Mouse (Mus musculus) NIH3T3 (cell line): ENCODE data around the gene Fpr2.
"Not testable (repeated sequence)": the region's sequence is repeated elsewhere in the genome, so short reads cannot be mapped to it uniquely, and the experiment has no call there.

Source experiments
- DNase-seq: peaks from one replicate; pipeline ENCODE4 v3.0.0-alpha.2; 2012; ENCODE audit warnings: low read depth

Fpr2 gene

GRCm38 (mm10) chr17:17887774-17888248, at the start of gene Fpr2, which contains the start of gene Fpr3:
TSS of gene Fpr2 (plus strand) at chr17:17887824.
TSS of gene Fpr3 (plus strand) at chr17:17887852.
- no peak for DNase-seq

- peak; percentile 99 for DNase-seq
These were observed 49.5 kb upstream of the Fpr2 start for GRCm38 (mm10) chr17:17837919-17838701.

GRCm38 (mm10) chr17:17839276-17839675, 48.3 kb upstream of the Fpr2 start:
- no peak for DNase-seq

GRCm38 (mm10) chr17:17840796-17841195, 46.8 kb upstream of the Fpr2 start:
- DNase-seq: peak; percentile 73

- DNase-seq: no peak
These were observed 43.9 kb upstream of the Fpr2 start for GRCm38 (mm10) chr17:17843534-17844261.

- DNase-seq: not testable (repeated sequence)
These were observed 43.0 kb upstream of the Fpr2 start for GRCm38 (mm10) chr17:17844606-17845005.

- DNase-seq: peak; percentile 73
These were observed 42.2 kb upstream of the Fpr2 start for GRCm38 (mm10) chr17:17845187-17846027.

GRCm38 (mm10) chr17:17848988-17849387, 38.6 kb upstream of the Fpr2 start:
- no peak for DNase-seq

- DNase-seq: no peak
These were observed 37.5 kb upstream of the Fpr2 start for GRCm38 (mm10) chr17:17849906-17850712.

GRCm38 (mm10) chr17:17855064-17855838, 32.4 kb upstream of the Fpr2 start, which contains the start of gene Has1:
TSS of gene Has1 (minus strand) at chr17:17855205.
- DNase-seq: no peak

- DNase-seq: peak; percentile 69
These were observed 31.0 kb upstream of the Fpr2 start for GRCm38 (mm10) chr17:17856612-17857011.

- peak; percentile 74 for DNase-seq
These were observed 30.2 kb upstream of the Fpr2 start for GRCm38 (mm10) chr17:17857446-17857845.

GRCm38 (mm10) chr17:17860110-17860509, 27.5 kb upstream of the Fpr2 start:
- DNase-seq: no peak

GRCm38 (mm10) chr17:17862360-17862759, 25.3 kb upstream of the Fpr2 start:
- DNase-seq: no peak

- DNase-seq: no peak
These were observed 22.5 kb upstream of the Fpr2 start for GRCm38 (mm10) chr17:17865168-17865567.

GRCm38 (mm10) chr17:17866801-17867469, 20.7 kb upstream of the Fpr2 start:
- no peak for DNase-seq

- DNase-seq: no peak
These were observed 16.6 kb upstream of the Fpr2 start for GRCm38 (mm10) chr17:17870892-17871550.

GRCm38 (mm10) chr17:17871697-17872096, 15.9 kb upstream of the Fpr2 start:
- DNase-seq: no peak

- no peak for DNase-seq
These were observed 8.3 kb upstream of the Fpr2 start for GRCm38 (mm10) chr17:17879347-17879746.
